Mouse (Mus musculus): Measurements from ENCODE around the gene Pla2g10. TPM values are rescaled to one million over a fixed set of nuclear protein-coding genes. Genes with fewer than 3 reads are reported as not detected.
"Not testable (repeated sequence)": the region's sequence is repeated elsewhere in the genome, so short reads cannot be mapped to it uniquely, and the experiment has no call there.

Gene Pla2g10
- not detected for total RNA-seq (2022)

GRCm38 (mm10) chr16:13730285-13731255 is at the start of gene Pla2g10:
Gene Pla2g10 (minus strand): TSS chr16:13730983.
- no peak for DNase-seq

GRCm38 (mm10) chr16:13774651-13775050 is 43.9 kb upstream of the Pla2g10 start:
- DNase-seq: not testable (repeated sequence)

GRCm38 (mm10) chr16:13774011-13774410 is 43.2 kb upstream of the Pla2g10 start:
- peak; percentile 72 for DNase-seq

GRCm38 (mm10) chr16:13772051-13772450 is 41.3 kb upstream of the Pla2g10 start:
- not testable (repeated sequence) for DNase-seq

- not testable (repeated sequence) for DNase-seq
Measured at GRCm38 (mm10) chr16:13771603-13772002, 40.8 kb upstream of the Pla2g10 start.

- no peak for DNase-seq
Measured at GRCm38 (mm10) chr16:13766367-13766766, 35.6 kb upstream of the Pla2g10 start.

- no peak for DNase-seq
Measured at GRCm38 (mm10) chr16:13764519-13764918, 33.7 kb upstream of the Pla2g10 start.

- DNase-seq: not testable (repeated sequence)
Measured at GRCm38 (mm10) chr16:13762807-13763206, 32.0 kb upstream of the Pla2g10 start.

GRCm38 (mm10) chr16:13757823-13758222 is 27.0 kb upstream of the Pla2g10 start:
- no peak for DNase-seq

- DNase-seq: peak; percentile 94
Measured at GRCm38 (mm10) chr16:13754400-13755190, 23.8 kb upstream of the Pla2g10 start.

- no peak for DNase-seq
Measured at GRCm38 (mm10) chr16:13753986-13754385, 23.2 kb upstream of the Pla2g10 start.

- no peak for DNase-seq
Measured at GRCm38 (mm10) chr16:13750626-13751025, 19.8 kb upstream of the Pla2g10 start.

GRCm38 (mm10) chr16:13749981-13750380 is 19.2 kb upstream of the Pla2g10 start:
- DNase-seq: no peak

GRCm38 (mm10) chr16:13749306-13749705 is 18.5 kb upstream of the Pla2g10 start:
- no peak for DNase-seq

- not testable (repeated sequence) for DNase-seq
Measured at GRCm38 (mm10) chr16:13748813-13749212, 18.0 kb upstream of the Pla2g10 start.

- no peak for DNase-seq
Measured at GRCm38 (mm10) chr16:13748124-13748523, 17.3 kb upstream of the Pla2g10 start.

- no peak for DNase-seq
Measured at GRCm38 (mm10) chr16:13747708-13748107, 16.9 kb upstream of the Pla2g10 start.

GRCm38 (mm10) chr16:13740844-13741243 is 10.1 kb upstream of the Pla2g10 start:
- no peak for DNase-seq

GRCm38 (mm10) chr16:13739044-13739443 is 8.3 kb upstream of the Pla2g10 start:
- not testable (repeated sequence) for DNase-seq

- no peak for DNase-seq
Measured at GRCm38 (mm10) chr16:13735977-13736376, 5.2 kb upstream of the Pla2g10 start.

GRCm38 (mm10) chr16:13733518-13734137 is 2.8 kb upstream of the Pla2g10 start:
- DNase-seq: peak; percentile 63

GRCm38 (mm10) chr16:13732786-13733185 is 2.0 kb upstream of the Pla2g10 start:
- no peak for DNase-seq

GRCm38 (mm10) chr16:13729428-13729827 is 1.4 kb downstream of the Pla2g10 start:
- DNase-seq: no peak
